Mouse (Mus musculus): ENCODE data around the gene Ino80b. TPM values are rescaled to one million over a fixed set of nuclear protein-coding genes. Genes with fewer than 3 reads are reported as not detected.

The Ino80b gene
- total and polyA plus RNA-seq, 3 experiments, result 14.9 to 30.4 (median 26.1) TPM

GRCm38 (mm10) chr6:83136291-83136880 lies 11.2 kb upstream of the Ino80b start:
- DNase-seq (ENCODE audit: extremely low read depth), result no peak
- dilution Hi-C loops (cut with MboI; ENCODE audit: extremely low pct_ligation_motif_present, extremely low pct_unique_long_range_greater_than_20kb, low sequenced_read_pairs), result no loop called here
- no peak for TF ChIP-seq MAFK (IDR thresholded peaks at IDR 0.05; ENCODE audit: insufficient replicate concordance, low read length)
- no peak for TF ChIP-seq UBTF (IDR thresholded peaks at IDR 0.05; ENCODE audit: low read depth, low read length)
- TF ChIP-seq GABPA (IDR thresholded peaks at IDR 0.05; ENCODE audit: insufficient replicate concordance, low read depth, low read length), result no peak
- TF ChIP-seq ZC3H11A (IDR thresholded peaks at IDR 0.05; ENCODE audit: low read depth, low read length), result no peak
- TF ChIP-seq E2F4 (IDR thresholded peaks at IDR 0.05; ENCODE audit: insufficient replicate concordance, low read depth, low read length), result no peak
- no peak for TF ChIP-seq MEF2A (IDR thresholded peaks at IDR 0.05; ENCODE audit: borderline replicate concordance, low read depth, low read length)
- TF ChIP-seq SIN3A (IDR thresholded peaks at IDR 0.05; ENCODE audit: low read length), result no peak
- no peak for TF ChIP-seq NRF1 (IDR thresholded peaks at IDR 0.05; ENCODE audit: low read depth, low read length)
- no peak for TF ChIP-seq RAD21 (IDR thresholded peaks at IDR 0.05; ENCODE audit: low read depth, low read length)
- no peak for TF ChIP-seq RCOR1 (conservative IDR thresholded peaks at IDR 0.05; ENCODE audit: low read depth, low read length)
- no peak for TF ChIP-seq ZMIZ1 (IDR thresholded peaks at IDR 0.05; ENCODE audit: low read depth, low read length)

GRCm38 (mm10) chr6:83135571-83136161 lies 10.4 kb upstream of the Ino80b start:
- in situ Hi-C loops (cut with MboI; ENCODE audit: low pct_ligation_motif_present, low pct_unique_long_range_greater_than_20kb, low sequenced_read_pairs), result no loop called here
- dilution Hi-C loops (cut with MboI; ENCODE audit: extremely low pct_ligation_motif_present, extremely low pct_unique_long_range_greater_than_20kb, low sequenced_read_pairs), result no loop called here
- H3K79me2 ChIP-seq (replicated peaks; ENCODE audit: control insufficient read depth, extremely low read depth, insufficient read depth, poor library complexity, severe bottlenecking), result no peaks in the 10 kb centered on the region
- no peaks in the 10 kb centered on the region for H3K36me3 ChIP-seq (replicated peaks in 1 of 2; ENCODE audit: control insufficient read depth in 1 of 2, insufficient read depth in 1 of 2, low read length in 1 of 2)
- peaks cover 2% of the 10 kb centered on the region for H3K27me3 ChIP-seq (replicated peaks)
- peaks cover 7 to 31% of the 10 kb centered on the region in 2 experiments; a peak in 3 of 4 replicates for H3K4me1 ChIP-seq (ENCODE audit: control insufficient read depth in 1 of 2, insufficient read depth in 2 of 2)
- H3K27ac ChIP-seq (ENCODE audit: insufficient read depth, low read depth), result no peak overlapping the region
- H3K4me3 ChIP-seq (replicated peaks in 1 of 3; ENCODE audit: low read depth in 2 of 3, low read length in 2 of 3, poor library complexity in 1 of 3), result no peak overlapping the region
- TF ChIP-seq BHLHE40 (IDR thresholded peaks at IDR 0.05; ENCODE audit: low read depth, low read length) (no peak), GABPA (IDR thresholded peaks at IDR 0.05; ENCODE audit: insufficient replicate concordance, low read depth, low read length) (no peak), ETS1 (conservative IDR thresholded peaks at IDR 0.05; ENCODE audit: low read depth, low read length) (no peak), EP300 (IDR thresholded peaks at IDR 0.05; ENCODE audit: low read length) (no peak), SMC3 (IDR thresholded peaks at IDR 0.05; ENCODE audit: low read depth, low read length) (no peak), KAT2A (IDR thresholded peaks at IDR 0.05; ENCODE audit: insufficient replicate concordance, low read length) (no peak), CHD1 (IDR thresholded peaks at IDR 0.05; ENCODE audit: low read depth, low read length) (no peak), SIN3A (IDR thresholded peaks at IDR 0.05; ENCODE audit: low read length) (no peak), MYC (IDR thresholded peaks at IDR 0.05; ENCODE audit: low read depth, low read length) (no peak), ELF1 (IDR thresholded peaks at IDR 0.05; ENCODE audit: low read depth, low read length) (no peak)
- DNase-seq (ENCODE audit: extremely low read depth), result no peak
- no peak overlapping the region for H3K4me2 ChIP-seq (ENCODE audit: insufficient read depth, low read depth, poor library complexity, severe bottlenecking)
- H3K9me3 ChIP-seq (replicated peaks; ENCODE audit: low read length), result no peaks in the 10 kb centered on the region
- no peak overlapping the region for H3K9ac ChIP-seq (ENCODE audit: insufficient read depth, low read depth)

More at GRCm38 (mm10) chr6:83136291-83136880, 11.2 kb upstream of the Ino80b start:
- in situ Hi-C loops (cut with MboI; ENCODE audit: low pct_ligation_motif_present, low pct_unique_long_range_greater_than_20kb, low sequenced_read_pairs), result no loop called here
- H3K79me2 ChIP-seq (replicated peaks; ENCODE audit: control insufficient read depth, extremely low read depth, insufficient read depth, poor library complexity, severe bottlenecking), result no peaks in the 10 kb centered on the region
- peaks cover 7 to 31% of the 10 kb centered on the region in 2 experiments; a peak in 3 of 4 replicates for H3K4me1 ChIP-seq (ENCODE audit: control insufficient read depth in 1 of 2, insufficient read depth in 2 of 2)
- no peaks in the 10 kb centered on the region for H3K9me3 ChIP-seq (replicated peaks; ENCODE audit: low read length)
- no peak overlapping the region for H3K27ac ChIP-seq (ENCODE audit: insufficient read depth, low read depth)
- H3K27me3 ChIP-seq (replicated peaks), result peaks cover 2% of the 10 kb centered on the region
- H3K4me2 ChIP-seq (ENCODE audit: insufficient read depth, low read depth, poor library complexity, severe bottlenecking), result no peak overlapping the region
- no peak overlapping the region for H3K9ac ChIP-seq (ENCODE audit: insufficient read depth, low read depth)
- H3K36me3 ChIP-seq (replicated peaks in 1 of 2; ENCODE audit: control insufficient read depth in 1 of 2, insufficient read depth in 1 of 2, low read length in 1 of 2), result no peaks in the 10 kb centered on the region
- H3K4me3 ChIP-seq (replicated peaks in 1 of 3; ENCODE audit: low read depth in 2 of 3, low read length in 2 of 3, poor library complexity in 1 of 3), result no peak overlapping the region

Measured in CH12.LX (cell line).